Mouse (Mus musculus): ENCODE measurements around the gene Foxj3.
A peak's percentile ranks its signal among the peaks of the same experiment; 100 is the strongest.
"Not testable (repeated sequence)": the region's sequence is repeated elsewhere in the genome, so short reads cannot be mapped to it uniquely, and the experiment has no call there.

Gene Foxj3

DNA sequence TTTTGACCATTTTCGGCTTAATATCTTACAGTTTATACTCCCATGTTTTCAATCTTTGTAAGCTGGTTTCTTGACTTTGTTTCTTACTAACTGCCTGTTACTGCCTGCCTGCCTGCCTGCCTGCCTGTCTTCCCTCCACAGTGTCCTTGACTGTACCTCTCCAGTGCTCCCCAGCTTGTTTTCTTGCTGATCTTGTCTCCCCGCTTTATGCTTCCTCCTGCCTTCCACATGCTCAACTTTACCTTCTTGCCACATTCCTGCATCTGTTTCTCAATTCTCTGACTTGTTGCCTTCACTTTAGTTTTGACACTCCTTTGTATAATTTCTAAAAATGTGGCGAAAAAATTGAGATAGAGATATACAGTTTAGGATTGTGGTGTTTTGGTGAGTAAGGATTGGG is 35.9 kb downstream of the Foxj3 start:
- DNase-seq (ENCODE audit: low spot score in 2 of 2) = no peak

DNA sequence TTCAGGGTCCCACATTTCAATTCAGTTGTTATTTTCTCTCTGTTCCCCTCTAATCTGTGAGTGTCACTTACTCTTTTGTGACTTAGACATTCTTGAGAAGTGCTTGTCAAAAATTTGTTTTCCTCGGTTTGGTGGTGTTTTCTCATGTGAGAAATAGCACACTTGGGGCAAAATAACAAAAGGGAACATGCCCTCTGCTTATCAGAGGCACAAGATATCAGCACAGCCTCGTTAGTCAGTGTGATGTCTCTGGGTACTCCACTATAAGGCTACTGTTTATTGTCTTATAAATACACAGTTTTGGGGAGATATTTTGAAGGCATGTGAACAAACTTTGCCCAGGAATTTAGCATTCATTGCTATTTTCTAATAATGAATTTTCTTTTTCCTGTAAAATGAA is 37.7 kb downstream of the Foxj3 start:
- DNase-seq (ENCODE audit: low spot score in 2 of 2) = no peak

DNA sequence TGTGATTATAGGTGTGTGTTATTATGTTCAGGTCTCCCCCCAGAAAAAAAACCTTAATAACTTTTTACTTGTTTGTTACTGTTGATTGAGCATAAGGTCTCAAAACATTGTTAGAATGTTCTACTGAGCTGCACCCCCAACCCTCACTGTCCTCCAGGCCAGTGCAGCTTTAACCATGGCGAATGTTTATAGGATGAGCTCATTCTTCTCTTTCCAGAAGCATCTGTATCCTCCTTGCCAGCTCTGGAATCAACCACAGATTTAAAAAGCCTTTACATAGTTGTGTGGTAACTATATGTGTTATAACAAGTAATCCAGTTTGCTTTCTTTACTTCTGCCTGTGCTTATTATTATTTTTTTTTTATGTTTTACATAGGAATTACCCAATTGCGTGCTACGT is 38.7 kb downstream of the Foxj3 start:
- no peak for DNase-seq (ENCODE audit: low spot score in 2 of 2)

DNA sequence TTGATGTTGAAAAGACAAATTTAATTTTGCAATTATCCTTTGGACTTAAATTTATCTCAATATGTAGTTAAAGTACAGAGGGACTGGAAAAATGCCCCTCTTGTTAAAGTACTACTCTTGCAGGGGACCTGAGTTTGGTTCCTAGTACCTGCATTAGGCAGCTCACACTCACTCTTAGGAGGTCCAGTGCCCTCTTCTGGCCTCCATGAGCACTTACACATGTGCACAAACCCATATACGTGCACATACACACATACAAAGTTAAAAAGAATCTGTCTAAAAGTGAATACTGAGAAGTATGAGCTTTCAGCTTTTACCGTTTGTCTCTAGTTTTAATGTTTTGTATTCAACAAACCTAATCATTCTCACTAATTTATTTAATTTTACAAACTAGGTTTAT is 51.2 kb downstream of the Foxj3 start:
- no peak for DNase-seq (ENCODE audit: low spot score in 2 of 2)

DNA sequence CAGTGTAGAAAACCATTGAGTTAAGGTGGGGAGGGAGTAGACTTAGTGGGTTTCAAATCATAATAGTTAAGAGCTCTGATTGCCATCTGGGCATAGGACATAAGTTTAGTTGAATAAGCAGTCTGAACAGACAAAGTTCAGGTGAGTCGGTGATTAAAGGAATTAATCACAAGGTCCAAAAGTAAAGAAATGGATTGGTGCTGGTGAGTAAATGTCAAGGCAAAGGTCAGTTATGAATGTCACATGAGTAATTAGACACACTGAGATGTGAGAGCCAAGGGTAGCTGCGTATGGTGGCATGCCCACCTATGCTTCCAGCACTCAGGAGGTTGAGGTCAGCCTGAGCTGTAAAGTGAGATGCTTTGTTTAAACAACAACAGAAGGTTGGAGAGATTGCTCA is 52.6 kb downstream of the Foxj3 start:
- no peak for DNase-seq (ENCODE audit: low spot score in 2 of 2)

DNA sequence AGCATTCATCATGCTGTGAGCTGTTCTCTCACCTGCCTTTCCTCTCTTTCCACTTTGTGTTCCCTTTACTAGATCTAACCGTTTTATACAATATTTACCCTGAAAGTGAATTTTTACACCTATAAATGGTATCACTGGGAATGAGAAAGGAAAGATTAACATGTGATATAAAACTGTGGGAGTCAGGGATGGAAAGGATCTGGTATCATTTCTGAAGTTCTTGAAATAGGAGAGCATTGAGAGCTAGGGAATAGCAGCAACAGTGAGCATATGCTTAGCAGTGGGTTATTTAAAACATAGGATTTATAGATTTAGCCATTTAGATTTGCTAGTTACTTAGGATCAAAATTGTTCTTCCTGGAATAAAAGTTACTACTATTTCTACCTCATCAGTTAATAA is 53.2 kb downstream of the Foxj3 start:
- DNase-seq (ENCODE audit: low spot score in 2 of 2) = no peak

DNA sequence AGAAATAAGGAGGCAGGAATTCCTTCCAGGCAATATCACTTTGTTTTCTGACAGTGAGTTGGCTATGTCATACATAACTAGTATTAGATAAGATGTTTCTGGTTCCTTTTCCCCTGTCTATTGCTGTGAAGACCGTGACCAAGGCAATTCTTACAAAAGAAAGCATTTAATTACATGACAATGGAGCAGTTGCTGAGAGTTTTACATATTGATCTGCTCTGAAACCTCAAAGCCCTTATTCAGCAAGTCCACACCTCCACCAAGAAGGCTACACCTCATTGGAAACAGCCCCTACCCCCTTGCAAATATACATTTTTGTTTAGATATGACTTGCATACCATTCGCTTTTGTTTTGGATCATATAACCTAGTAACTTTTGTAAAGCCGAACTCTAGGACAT is 55.7 kb downstream of the Foxj3 start:
- DNase-seq (ENCODE audit: low spot score in 2 of 2) = no peak

DNA sequence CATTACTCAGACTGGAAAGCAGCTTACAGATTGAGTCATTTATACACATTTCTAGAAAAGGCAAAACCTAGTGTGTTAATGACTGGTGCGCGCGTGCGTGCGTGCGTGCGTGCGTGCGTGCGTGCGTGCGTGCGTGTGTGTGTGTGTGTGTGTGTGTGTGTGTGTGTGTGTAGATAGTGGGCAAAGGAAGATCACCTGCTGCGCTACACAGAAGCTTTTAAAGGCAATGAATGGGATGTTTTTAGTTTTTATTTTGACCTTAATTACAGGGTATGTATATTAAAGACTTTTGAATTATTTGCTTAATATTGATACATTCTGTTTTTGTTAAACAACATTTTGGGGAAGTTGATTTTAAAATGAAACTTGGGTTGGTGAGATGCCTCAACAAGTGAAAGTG is 57.5 kb downstream of the Foxj3 start:
- DNase-seq (ENCODE audit: low spot score in 2 of 2) = no peak

DNA sequence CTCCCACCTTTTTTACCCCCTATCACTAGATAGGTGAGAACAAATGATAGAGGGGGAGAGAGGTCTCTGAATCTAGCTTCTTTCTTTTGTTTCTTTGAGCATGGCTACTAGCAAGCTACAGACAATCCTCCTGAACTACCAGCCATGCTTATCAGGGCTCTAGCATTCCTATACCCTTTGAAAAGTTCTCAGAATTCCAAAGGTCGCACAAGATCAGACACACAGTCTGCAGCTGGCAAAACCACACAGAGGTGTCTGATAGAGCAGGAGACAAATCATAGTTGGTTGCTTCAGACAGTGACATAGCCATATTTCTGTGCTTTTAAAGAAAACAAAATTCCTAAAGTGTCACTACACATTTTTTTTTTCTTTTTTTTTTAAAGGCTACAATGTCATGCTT is 62.8 kb downstream of the Foxj3 start:
- DNase-seq (ENCODE audit: low spot score in 2 of 2) = no peak

DNA sequence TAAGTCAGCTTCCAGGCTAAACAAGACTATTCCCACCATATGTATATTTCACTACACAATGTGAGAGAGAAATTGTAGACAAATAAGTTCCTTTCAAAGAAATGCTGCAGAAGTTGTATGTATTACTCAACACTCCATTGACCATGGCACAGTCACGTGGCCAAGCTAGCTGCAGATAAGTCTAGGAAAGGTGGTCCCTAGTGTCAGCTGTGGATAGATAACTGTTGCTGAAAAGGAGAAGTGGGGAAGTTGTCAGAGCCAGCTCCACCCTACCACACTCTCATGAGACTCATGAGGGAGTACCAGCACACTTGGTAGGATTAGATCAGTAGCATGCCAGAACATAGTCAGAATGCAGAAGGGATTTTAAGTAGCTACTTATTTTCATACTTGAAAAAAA is 72.7 kb downstream of the Foxj3 start:
- no peak for DNase-seq (ENCODE audit: low spot score in 2 of 2)

DNA sequence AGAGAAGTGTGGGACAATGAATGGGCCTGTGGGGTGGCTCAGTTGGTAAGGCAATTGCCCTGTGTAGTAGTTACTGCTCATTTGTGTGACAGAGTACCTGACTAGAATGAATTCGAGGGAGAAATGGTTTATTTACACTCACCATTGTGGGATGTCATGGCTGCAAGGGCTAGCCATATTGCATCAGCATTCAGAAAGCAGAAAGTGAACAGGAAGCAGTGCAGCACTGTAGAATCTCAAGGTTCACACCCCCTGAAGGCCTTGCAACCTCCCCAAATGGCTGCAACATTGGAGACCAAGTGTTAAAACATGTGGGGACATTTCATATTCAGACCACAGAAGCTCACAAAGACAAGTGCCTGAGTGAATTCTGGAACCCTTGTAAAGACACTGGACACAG is 77.3 kb downstream of the Foxj3 start:
- no peak for DNase-seq (ENCODE audit: low spot score in 2 of 2)

DNA sequence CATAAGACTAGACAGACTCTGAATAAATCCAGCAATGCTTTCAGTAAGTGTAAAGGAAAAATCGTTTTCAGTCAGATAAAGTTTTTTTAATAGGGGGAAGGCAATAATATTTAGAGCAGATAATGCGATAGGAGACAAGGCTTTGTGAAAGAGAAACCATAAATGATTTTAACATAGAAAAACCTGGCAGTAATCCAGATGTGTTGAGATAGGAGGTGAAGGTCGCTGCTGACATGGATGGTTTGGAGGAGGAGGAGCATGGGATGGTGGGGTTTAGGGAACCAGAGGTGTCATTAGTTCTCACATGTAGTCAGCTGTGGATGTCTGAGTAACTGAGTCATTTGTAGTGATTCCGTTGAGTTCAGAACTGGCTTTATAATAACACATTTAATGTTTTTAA is 77.9 kb downstream of the Foxj3 start:
- DNase-seq (ENCODE audit: low spot score in 2 of 2) = no peak

DNA sequence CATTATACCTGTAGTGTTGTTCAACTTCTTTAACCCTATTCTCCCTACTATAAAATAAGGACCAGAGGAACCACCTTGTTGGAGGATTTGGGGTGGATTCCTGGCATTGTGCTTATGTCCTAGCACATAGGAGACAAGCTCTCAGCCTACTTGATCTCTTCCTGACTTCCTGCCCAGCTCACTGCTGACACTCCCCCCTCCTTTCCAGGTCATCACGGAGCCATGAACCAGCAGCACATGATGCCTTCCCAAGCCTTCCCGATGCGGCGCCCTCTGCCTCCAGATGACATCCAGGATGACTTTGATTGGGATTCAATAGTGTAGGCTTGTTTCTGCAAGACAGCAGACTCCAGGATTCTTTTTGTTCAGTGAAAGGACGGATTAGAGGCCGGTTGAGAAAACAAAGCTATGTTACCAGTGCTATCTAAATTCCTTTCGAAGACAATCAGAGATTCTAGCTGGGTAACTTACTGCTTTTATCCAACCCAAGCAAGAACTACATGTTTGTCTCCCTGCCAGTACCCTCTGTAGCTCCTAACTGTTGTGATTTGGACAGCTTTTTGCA is 89.4 kb downstream of the Foxj3 start:
- DNase-seq (ENCODE audit: low spot score in 2 of 2) = no peak

DNA sequence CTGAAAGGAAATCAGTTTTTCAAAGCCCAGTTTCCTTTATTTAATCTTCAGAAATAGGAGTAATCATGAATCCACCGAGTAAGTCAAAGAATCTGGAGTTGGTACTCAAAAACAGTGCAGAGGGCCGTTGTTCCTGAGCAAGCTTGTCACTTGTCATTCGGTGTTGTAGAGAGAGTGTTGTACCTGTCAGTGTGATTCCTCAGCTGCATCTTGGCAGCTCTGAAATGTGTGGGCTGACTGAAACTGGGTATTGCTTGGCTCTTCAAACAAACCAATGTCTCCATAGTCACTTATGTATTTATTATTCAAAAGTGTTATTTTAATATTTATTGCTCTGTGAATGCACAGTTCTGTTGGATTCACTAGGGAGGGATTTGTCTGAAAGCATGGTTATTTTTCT is 90.1 kb downstream of the Foxj3 start:
- DNase-seq (ENCODE audit: low spot score in 2 of 2) = no peak

DNA sequence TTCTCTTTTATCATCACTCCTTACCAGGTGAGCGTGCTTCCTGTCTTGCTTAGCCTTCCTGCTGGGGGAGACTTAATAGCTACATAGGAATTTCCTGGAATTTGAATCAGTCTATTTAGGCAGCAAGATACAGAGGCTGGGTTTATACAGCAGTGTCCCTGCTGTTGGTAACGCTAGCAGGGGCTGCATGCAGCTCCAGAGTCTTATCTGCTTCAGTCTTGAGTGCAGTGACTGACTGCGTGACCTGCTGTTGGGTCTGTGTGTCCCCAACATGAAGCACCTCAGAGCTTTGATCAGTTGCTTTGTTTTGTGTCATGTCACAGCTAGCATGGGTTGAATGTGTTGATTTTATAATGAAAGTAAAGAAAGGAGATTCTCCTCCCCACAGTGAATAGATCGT is 90.5 kb downstream of the Foxj3 start:
- DNase-seq (ENCODE audit: low spot score in 2 of 2) = no peak

DNA sequence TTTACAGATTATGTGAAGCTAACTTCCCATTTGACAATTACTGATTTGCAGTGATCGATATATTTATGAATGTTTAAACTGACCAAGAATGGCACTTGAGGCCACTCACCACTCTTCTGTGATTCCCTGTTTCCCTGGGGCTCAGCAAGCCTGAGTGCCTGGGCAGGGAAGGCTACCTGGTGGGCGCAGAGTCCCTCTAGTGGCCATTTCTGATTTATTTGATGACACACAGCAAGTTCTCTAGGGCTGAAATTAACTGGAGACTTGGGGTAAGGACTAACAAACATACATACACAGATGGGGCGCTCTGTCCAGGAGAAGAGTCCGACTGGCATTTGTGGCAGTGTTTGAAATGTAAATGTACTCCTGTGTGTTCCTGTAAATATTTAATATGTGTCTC is 91.6 kb downstream of the Foxj3 start:
- DNase-seq (ENCODE audit: low spot score in 2 of 2) = not testable (repeated sequence)

DNA sequence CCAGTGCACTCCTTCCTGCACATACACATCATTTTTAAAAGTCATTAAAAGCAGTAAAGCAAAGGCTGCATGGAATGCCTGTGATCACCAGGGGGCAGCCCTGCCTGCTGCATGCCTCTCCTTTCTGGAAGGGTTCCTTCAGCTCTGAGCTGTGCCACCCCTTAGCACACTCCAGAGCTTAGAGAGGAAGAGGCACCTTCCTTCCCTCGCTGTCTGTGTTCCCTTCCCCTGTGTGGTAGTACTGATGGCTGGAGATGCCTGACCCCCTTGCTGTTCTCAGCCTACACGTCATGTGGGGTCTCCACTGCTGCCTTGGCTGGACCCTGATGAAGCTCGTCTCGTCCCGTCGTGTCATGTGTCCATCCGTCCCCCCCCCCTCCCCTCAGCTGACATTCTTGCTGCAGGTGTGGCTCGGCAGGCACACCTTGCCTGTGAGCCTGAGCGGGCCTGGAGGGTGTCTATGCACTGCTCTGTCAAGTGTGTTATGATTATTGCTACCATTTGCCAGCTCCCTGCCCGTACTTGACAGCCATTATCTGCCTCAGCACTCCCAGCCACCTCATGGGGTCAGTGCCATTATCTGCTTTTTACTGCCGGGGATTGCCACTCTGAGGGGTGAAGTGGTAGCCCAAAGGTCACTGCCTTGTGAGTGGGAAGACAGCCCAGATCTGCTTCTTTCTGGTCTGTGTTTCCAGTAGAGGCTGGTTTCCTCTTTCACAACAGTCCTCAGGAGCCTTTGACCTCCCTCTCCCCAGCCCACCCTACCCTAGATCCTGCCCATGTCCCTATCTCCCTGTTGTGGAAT is 94.5 kb downstream of the Foxj3 start:
- DNase-seq (ENCODE audit: low spot score in 2 of 2) = peak; percentile 75 to 79

DNA sequence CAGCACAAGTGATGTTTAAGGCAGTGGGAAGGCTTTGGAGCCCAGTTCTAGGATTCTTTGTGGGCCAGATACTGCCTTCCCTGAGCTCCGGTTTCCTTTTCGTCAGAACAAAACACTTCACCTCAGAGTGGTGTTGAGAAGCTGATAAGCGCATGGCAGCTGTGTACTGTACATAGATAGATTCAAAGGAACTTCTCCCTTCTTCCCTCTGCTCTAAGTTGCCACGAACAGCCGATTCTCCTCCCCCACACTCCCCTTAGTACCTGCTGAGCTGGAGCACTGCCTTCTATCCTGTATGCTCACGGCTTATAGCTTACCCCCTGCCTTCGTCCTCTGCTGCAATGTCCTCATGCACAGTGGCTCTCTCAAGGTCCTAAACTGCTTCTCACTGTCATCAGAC is 95.9 kb downstream of the Foxj3 start:
- DNase-seq (ENCODE audit: low spot score in 2 of 2) = no peak

DNA sequence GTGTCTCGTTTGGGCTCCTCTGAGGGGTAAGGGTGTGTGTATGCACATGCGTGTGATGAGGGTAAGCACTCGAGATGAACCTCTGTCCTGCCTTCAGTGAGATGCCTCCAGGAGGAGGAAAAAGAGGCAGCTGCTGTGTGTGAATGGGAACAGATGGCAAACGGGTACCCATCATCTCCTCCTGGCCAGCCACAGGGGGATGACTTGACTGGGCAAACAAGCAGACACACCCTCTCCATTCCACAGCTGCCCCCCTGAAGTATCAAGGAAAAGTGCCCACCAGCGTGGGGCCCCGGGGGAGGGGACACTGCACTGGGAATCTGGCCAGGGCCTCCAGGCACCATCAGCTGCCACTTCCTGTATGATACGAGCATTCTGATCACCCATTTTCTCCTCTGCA is 96.5 kb downstream of the Foxj3 start:
- no peak for DNase-seq (ENCODE audit: low spot score in 2 of 2)

DNA sequence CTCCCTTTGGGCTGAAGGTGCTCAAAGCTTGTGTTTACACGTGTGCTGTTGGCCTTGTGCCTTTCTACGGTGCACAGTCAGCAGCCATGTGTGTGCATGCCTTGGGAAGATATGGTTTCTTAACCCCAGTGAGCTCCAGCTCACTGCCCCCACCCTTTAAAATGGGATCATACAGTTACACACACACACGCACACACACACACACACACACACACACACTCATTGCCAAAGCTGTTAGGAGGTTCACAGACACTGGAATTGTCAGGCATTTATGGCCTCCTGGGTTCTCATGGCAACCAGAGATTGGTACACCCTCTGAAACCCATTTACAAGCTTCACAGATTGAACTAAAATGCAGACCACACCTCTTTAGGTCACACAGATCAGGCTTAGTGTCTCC is 97.1 kb downstream of the Foxj3 start:
- DNase-seq (ENCODE audit: low spot score in 2 of 2) = no peak

DNA sequence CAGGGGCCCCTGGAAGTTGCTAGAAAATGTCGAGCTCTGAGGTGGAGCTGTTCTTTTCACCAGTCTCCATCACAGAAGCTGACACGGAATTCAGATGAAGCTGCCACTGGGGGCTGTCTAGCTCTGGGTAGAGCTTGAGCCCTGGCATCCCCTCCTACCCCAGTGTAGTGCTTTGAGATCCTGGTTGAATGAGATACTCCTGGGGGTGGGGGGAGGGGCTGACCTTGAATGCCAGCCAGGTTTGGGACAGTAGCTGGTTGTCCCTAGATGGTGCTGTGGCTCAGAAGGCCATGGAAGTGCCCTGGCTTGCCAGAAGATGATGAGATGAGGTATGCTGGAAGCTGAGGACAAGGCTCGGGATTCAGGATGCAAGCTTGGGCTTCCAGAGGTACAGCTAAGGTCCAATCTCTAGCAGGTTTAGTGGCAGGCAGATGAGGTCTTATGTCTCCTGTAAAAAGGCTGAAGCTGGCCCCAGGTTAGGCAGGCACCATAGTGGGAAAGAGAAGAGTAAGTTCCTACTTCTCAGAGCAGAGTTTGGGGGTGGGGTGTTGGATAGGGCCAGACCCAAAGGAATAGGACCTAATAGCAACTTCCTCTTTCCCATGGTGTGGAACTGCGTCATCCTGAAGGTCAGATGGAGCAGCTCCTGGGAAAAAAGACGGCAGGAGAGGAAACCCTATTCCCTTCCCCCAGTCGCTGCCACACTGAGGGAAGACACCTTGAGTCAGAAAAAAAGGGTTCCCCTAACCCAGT is 98.3 kb downstream of the Foxj3 start:
- peak in 1 of 2 experiments; percentile 39 for DNase-seq (ENCODE audit: low spot score in 2 of 2)

DNA sequence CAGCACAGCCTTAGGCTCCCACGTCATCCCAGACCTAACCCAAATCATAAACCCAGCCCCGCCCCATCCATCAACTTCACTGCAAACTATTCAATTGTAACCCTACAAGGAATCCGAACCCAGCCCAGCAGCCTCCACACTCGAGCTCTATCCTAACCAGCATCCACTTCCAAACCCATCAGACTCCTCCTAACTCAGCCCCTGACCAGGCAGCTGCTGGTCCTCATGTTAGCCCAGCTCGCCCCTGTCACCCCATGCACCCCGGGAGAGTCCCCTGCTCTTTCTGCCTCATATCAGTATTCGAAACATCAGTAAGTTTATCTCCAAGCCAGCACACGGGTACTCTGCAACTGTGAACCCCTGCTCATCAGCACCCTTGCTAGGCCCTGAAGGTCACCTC is 98.9 kb downstream of the Foxj3 start:
- peak in 1 of 2 experiments; percentile 17 for DNase-seq (ENCODE audit: low spot score in 2 of 2)

DNA sequence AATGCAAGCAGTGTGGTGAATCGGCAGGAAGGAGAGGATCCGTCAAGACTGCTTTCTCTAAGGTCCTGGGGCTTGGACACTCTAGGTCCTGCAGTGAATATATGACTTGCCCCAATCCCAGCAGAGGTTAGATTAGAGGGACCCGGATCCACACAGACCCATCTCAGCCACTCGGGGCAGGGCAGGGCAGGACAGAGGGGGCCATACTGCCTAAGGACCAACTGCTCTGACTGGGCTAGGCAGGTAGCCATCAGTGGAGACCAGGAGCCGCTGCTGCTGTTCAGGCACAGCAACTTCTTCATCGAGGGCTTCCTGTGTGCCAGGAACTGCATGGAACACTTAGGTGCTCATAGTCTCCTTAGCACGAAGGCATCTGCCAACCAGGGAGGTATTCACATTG is 99.9 kb downstream of the Foxj3 start:
- DNase-seq (ENCODE audit: low spot score in 2 of 2) = no peak
